Mouse (Mus musculus): ENCODE measurements around the gene Tfcp2. TPM values are rescaled to one million over a fixed set of nuclear protein-coding genes. Genes with fewer than 3 reads are reported as not detected.

Gene Tfcp2
- total and polyA plus RNA-seq, 3 experiments: 5.3 to 7.8 (median 6.8) TPM

- in situ Hi-C loops (cut with MboI; ENCODE audit: low pct_ligation_motif_present, low pct_unique_long_range_greater_than_20kb, low sequenced_read_pairs) (no loop called here), dilution Hi-C loops (cut with MboI; ENCODE audit: extremely low pct_ligation_motif_present, extremely low pct_unique_long_range_greater_than_20kb, low sequenced_read_pairs) (no loop called here)
- peaks cover 3% of the 10 kb centered on the region for H3K9me3 ChIP-seq (replicated peaks; ENCODE audit: low read length)
- no peaks in the 10 kb centered on the region for H3K36me3 ChIP-seq (replicated peaks in 1 of 2; ENCODE audit: control insufficient read depth in 1 of 2, insufficient read depth in 1 of 2, low read length in 1 of 2)
- no peaks in the 10 kb centered on the region for H3K79me2 ChIP-seq (replicated peaks; ENCODE audit: control insufficient read depth, extremely low read depth, insufficient read depth, poor library complexity, severe bottlenecking)
- H3K4me2 ChIP-seq (ENCODE audit: insufficient read depth, low read depth, poor library complexity, severe bottlenecking): no peak overlapping the region
- H3K4me1 ChIP-seq (ENCODE audit: control insufficient read depth in 1 of 2, insufficient read depth in 2 of 2): peaks cover 2 to 25% of the 10 kb centered on the region in 2 experiments; a peak in 3 of 4 replicates
- no peaks in the 10 kb centered on the region for H3K27me3 ChIP-seq (replicated peaks)
- H3K27ac ChIP-seq (ENCODE audit: insufficient read depth, low read depth): no peak overlapping the region
- H3K4me3 ChIP-seq (replicated peaks in 1 of 3; ENCODE audit: low read depth in 2 of 3, low read length in 2 of 3, poor library complexity in 1 of 3): no peak overlapping the region
- DNase-seq (ENCODE audit: extremely low read depth): no peak
- no peak overlapping the region for H3K9ac ChIP-seq (ENCODE audit: insufficient read depth, low read depth)
- TF ChIP-seq MYC (IDR thresholded peaks at IDR 0.05; ENCODE audit: low read depth, low read length) (no peak), SMC3 (IDR thresholded peaks at IDR 0.05; ENCODE audit: low read depth, low read length) (no peak), USF2 (conservative IDR thresholded peaks at IDR 0.05; ENCODE audit: low read depth, low read length) (no peak), NELFE (IDR thresholded peaks at IDR 0.05; ENCODE audit: low read depth, low read length) (no peak), CTCF (conservative IDR thresholded peaks at IDR 0.05 in 1 of 2, IDR thresholded peaks at IDR 0.05 in 1 of 2; ENCODE audit: low read depth in 2 of 2, low read length in 2 of 2) (peak in 1 of 2 experiments; percentile 42; a peak in 2 of 4 replicates), ZC3H11A (IDR thresholded peaks at IDR 0.05; ENCODE audit: low read depth, low read length) (no peak), MAZ (IDR thresholded peaks at IDR 0.05; ENCODE audit: low read depth, low read length) (no peak), MAX (IDR thresholded peaks at IDR 0.05; ENCODE audit: low read length) (no peak)
Observed at GRCm38 (mm10) chr15:100448572-100448971, 103.2 kb downstream of the Tfcp2 start.

Other genes starting within 250 kb of the Tfcp2 start
- gene Mettl7a1, start 247.9 kb downstream of the Tfcp2 start, total RNA-seq (2012; rRNA removed): 5.8 and 6.5 TPM in 2 replicates
- gene Mettl7a1, start 247.9 kb downstream of the Tfcp2 start, total RNA-seq (2014; rRNA removed): 17.2 and 17.9 TPM in 2 replicates
- gene Mettl7a1, start 247.9 kb downstream of the Tfcp2 start, polyA plus RNA-seq (2012; ENCODE audit: insufficient read length, low read depth): 14.2 and 14.9 TPM in 2 replicates
- gene Mettl7a3, start 217.1 kb downstream of the Tfcp2 start, total RNA-seq (2012; rRNA removed): 0.17 TPM in 1 of 2 replicates, not detected in the other
- gene Mettl7a3, start 217.1 kb downstream of the Tfcp2 start, total RNA-seq (2014; rRNA removed): not detected in 2 replicates
- 0.33 and 0.70 TPM in 2 replicates for gene Mettl7a3, start 217.1 kb downstream of the Tfcp2 start, polyA plus RNA-seq (2012; ENCODE audit: insufficient read length, low read depth)
- gene Methig1, start 198.9 kb downstream of the Tfcp2 start, total RNA-seq (2012; rRNA removed): not detected in 2 replicates
- gene Methig1, start 198.9 kb downstream of the Tfcp2 start, total RNA-seq (2014; rRNA removed): not detected in 2 replicates
- gene Methig1, start 198.9 kb downstream of the Tfcp2 start, polyA plus RNA-seq (2012; ENCODE audit: insufficient read length, low read depth): not detected in 2 replicates
- gene Mettl7a2, start 198.8 kb downstream of the Tfcp2 start, total RNA-seq (2012; rRNA removed): not detected in 2 replicates
- gene Mettl7a2, start 198.8 kb downstream of the Tfcp2 start, total RNA-seq (2014; rRNA removed): not detected in 2 replicates
- gene Mettl7a2, start 198.8 kb downstream of the Tfcp2 start, polyA plus RNA-seq (2012; ENCODE audit: insufficient read length, low read depth): not detected in 2 replicates
- gene Higd1c, start 187.5 kb downstream of the Tfcp2 start, total RNA-seq (2012; rRNA removed): not detected in 2 replicates
- gene Higd1c, start 187.5 kb downstream of the Tfcp2 start, total RNA-seq (2014; rRNA removed): not detected in 2 replicates
- gene Higd1c, start 187.5 kb downstream of the Tfcp2 start, polyA plus RNA-seq (2012; ENCODE audit: insufficient read length, low read depth): not detected in 2 replicates
- not detected in 2 replicates for gene Gm5475, start 129.9 kb downstream of the Tfcp2 start, total RNA-seq (2012; rRNA removed)
- gene Gm5475, start 129.9 kb downstream of the Tfcp2 start, total RNA-seq (2014; rRNA removed): not detected in 2 replicates
- not detected in 2 replicates for gene Gm5475, start 129.9 kb downstream of the Tfcp2 start, polyA plus RNA-seq (2012; ENCODE audit: insufficient read length, low read depth)
- 8.9 and 13.2 TPM in 2 replicates for gene Slc11a2, start 126.9 kb downstream of the Tfcp2 start, total RNA-seq (2012; rRNA removed)
- 11.7 and 13.0 TPM in 2 replicates for gene Slc11a2, start 126.9 kb downstream of the Tfcp2 start, total RNA-seq (2014; rRNA removed)
- 18.6 and 19.1 TPM in 2 replicates for gene Slc11a2, start 126.9 kb downstream of the Tfcp2 start, polyA plus RNA-seq (2012; ENCODE audit: insufficient read length, low read depth)
- 30.3 and 39.0 TPM in 2 replicates for gene Letmd1, start 83.0 kb downstream of the Tfcp2 start, total RNA-seq (2012; rRNA removed)
- 28.5 and 31.4 TPM in 2 replicates for gene Letmd1, start 83.0 kb downstream of the Tfcp2 start, total RNA-seq (2014; rRNA removed)
- gene Letmd1, start 83.0 kb downstream of the Tfcp2 start, polyA plus RNA-seq (2012; ENCODE audit: insufficient read length, low read depth): 44.0 and 51.3 TPM in 2 replicates
- gene Csrnp2, start 56.5 kb downstream of the Tfcp2 start, total RNA-seq (2012; rRNA removed): 3.5 TPM in 2 replicates
- 2.3 and 2.4 TPM in 2 replicates for gene Csrnp2, start 56.5 kb downstream of the Tfcp2 start, total RNA-seq (2014; rRNA removed)
- gene Csrnp2, start 56.5 kb downstream of the Tfcp2 start, polyA plus RNA-seq (2012; ENCODE audit: insufficient read length, low read depth): 2.0 and 2.3 TPM in 2 replicates
- gene Pou6f1, start 48.0 kb upstream of the Tfcp2 start, total RNA-seq (2012; rRNA removed): 3.5 and 7.4 TPM in 2 replicates
- 0.97 and 1.7 TPM in 2 replicates for gene Pou6f1, start 48.0 kb upstream of the Tfcp2 start, total RNA-seq (2014; rRNA removed)
- gene Pou6f1, start 48.0 kb upstream of the Tfcp2 start, polyA plus RNA-seq (2012; ENCODE audit: insufficient read length, low read depth): 6.3 and 9.1 TPM in 2 replicates
- gene Dazap2, start 63.3 kb upstream of the Tfcp2 start, total RNA-seq (2012; rRNA removed): 56.0 and 63.8 TPM in 2 replicates
- gene Dazap2, start 63.3 kb upstream of the Tfcp2 start, total RNA-seq (2014; rRNA removed): 139 and 159 TPM in 2 replicates
- 160 and 213 TPM in 2 replicates for gene Dazap2, start 63.3 kb upstream of the Tfcp2 start, polyA plus RNA-seq (2012; ENCODE audit: insufficient read length, low read depth)
- gene Smagp, start 84.9 kb upstream of the Tfcp2 start, total RNA-seq (2012; rRNA removed): 4.9 and 7.0 TPM in 2 replicates
- 0.55 and 1.3 TPM in 2 replicates for gene Smagp, start 84.9 kb upstream of the Tfcp2 start, total RNA-seq (2014; rRNA removed)
- gene Smagp, start 84.9 kb upstream of the Tfcp2 start, polyA plus RNA-seq (2012; ENCODE audit: insufficient read length, low read depth): 3.2 and 4.8 TPM in 2 replicates
- gene Bin2, start 117.5 kb upstream of the Tfcp2 start, total RNA-seq (2012; rRNA removed): 60.4 and 64.8 TPM in 2 replicates
- gene Bin2, start 117.5 kb upstream of the Tfcp2 start, total RNA-seq (2014; rRNA removed): 49.2 and 51.4 TPM in 2 replicates
- 72.8 and 89.9 TPM in 2 replicates for gene Bin2, start 117.5 kb upstream of the Tfcp2 start, polyA plus RNA-seq (2012; ENCODE audit: insufficient read length, low read depth)
- 4.8 and 5.1 TPM in 2 replicates for gene Cela1, start 135.9 kb upstream of the Tfcp2 start, total RNA-seq (2012; rRNA removed)
- gene Cela1, start 135.9 kb upstream of the Tfcp2 start, total RNA-seq (2014; rRNA removed): 1.3 and 1.8 TPM in 2 replicates
- gene Cela1, start 135.9 kb upstream of the Tfcp2 start, polyA plus RNA-seq (2012; ENCODE audit: insufficient read length, low read depth): 3.3 TPM in 2 replicates
- 4.4 and 5.0 TPM in 2 replicates for gene Galnt6, start 177.4 kb upstream of the Tfcp2 start, total RNA-seq (2012; rRNA removed)
- 0.58 and 0.62 TPM in 2 replicates for gene Galnt6, start 177.4 kb upstream of the Tfcp2 start, total RNA-seq (2014; rRNA removed)
- gene Galnt6, start 177.4 kb upstream of the Tfcp2 start, polyA plus RNA-seq (2012; ENCODE audit: insufficient read length, low read depth): 2.0 TPM in 2 replicates
- gene Slc4a8, start 209.7 kb upstream of the Tfcp2 start, total RNA-seq (2012; rRNA removed): 4.1 and 4.7 TPM in 2 replicates
- 5.1 and 7.0 TPM in 2 replicates for gene Slc4a8, start 209.7 kb upstream of the Tfcp2 start, total RNA-seq (2014; rRNA removed)
- 7.2 and 9.6 TPM in 2 replicates for gene Slc4a8, start 209.7 kb upstream of the Tfcp2 start, polyA plus RNA-seq (2012; ENCODE audit: insufficient read length, low read depth)